Mouse (Mus musculus) heart, embryonic 13.5 days (tissue): ENCODE data around the gene Ak5. TPM values are rescaled to one million over a fixed set of nuclear protein-coding genes. Genes with fewer than 3 reads are reported as not detected.

Experiments used
- ATAC-seq: fragments of 200-750 bp; cut with Nextera tagmentation; 2 replicates; pipeline ENCODE4 v1.8.0; 2017; ENCODE audit warnings: moderate TSS enrichment; ENCODE audit not compliant: insufficient number of reproducible peaks, low FRiP score, low TSS enrichment; ENCODE audit errors: extremely low read depth
- H3K27ac ChIP-seq: fragments of 300-500 bp; sonication (generic); replicated peaks from 2 replicates; pipeline ENCODE4 v1.5.1; 2015; ENCODE audit warnings: moderate library complexity, mild to moderate bottlenecking, inconsistent platforms
- H3K27me3 ChIP-seq: fragments of 300-500 bp; sonication (generic); replicated peaks from 2 replicates; pipeline ENCODE4 v1.6.1; 2015; ENCODE audit warnings: mild to moderate bottlenecking, inconsistent platforms
- H3K36me3 ChIP-seq: fragments of 300-500 bp; sonication (generic); 2 replicates; pipeline ENCODE4 v1.6.1; 2015; ENCODE audit warnings: mild to moderate bottlenecking, inconsistent platforms
- H3K4me1 ChIP-seq: fragments of 300-500 bp; sonication (generic); 2 replicates; pipeline ENCODE4 v1.6.1; 2015; ENCODE audit warnings: inconsistent platforms
- H3K4me2 ChIP-seq: fragments of 300-500 bp; sonication (generic); 2 replicates; pipeline ENCODE4 v1.6.1; 2015; ENCODE audit warnings: inconsistent platforms, mild to moderate bottlenecking, moderate library complexity
- H3K4me3 ChIP-seq: fragments of 300-500 bp; sonication (generic); 2 replicates; pipeline ENCODE4 v1.5.1; 2015; ENCODE audit warnings: moderate library complexity, mild to moderate bottlenecking, inconsistent platforms
- H3K9ac ChIP-seq: fragments of 300-500 bp; sonication (generic); 2 replicates; pipeline ENCODE4 v1.6.1; 2015; ENCODE audit warnings: inconsistent platforms, mild to moderate bottlenecking, moderate library complexity
- H3K9me3 ChIP-seq: fragments of 300-500 bp; sonication (generic); 2 replicates; pipeline ENCODE4 v1.6.1; 2016; ENCODE audit warnings: inconsistent platforms
- WGBS: fragments of 180-500 bp; shearing (Covaris S2); methylation state at CpG from one replicate; pipeline ENCODE4 v1.1.7; 2015; ENCODE audit warnings: mixed read lengths; 5-methylcytosine and 5-hydroxymethylcytosine counted together
- polyA plus RNA-seq: library from polyadenylated mRNA; unstranded; fragments of >200 nt; fragmentation: Nextera tagmentation; extraction: Ambion mirVana; gene quantifications from 2 replicates; pipeline ENCODE4 v1.2.1, GENCODE M21; 2015

Ak5 gene
- polyA plus RNA-seq, 1 experiment from 2014 or later = 1.3 TPM

DNA sequence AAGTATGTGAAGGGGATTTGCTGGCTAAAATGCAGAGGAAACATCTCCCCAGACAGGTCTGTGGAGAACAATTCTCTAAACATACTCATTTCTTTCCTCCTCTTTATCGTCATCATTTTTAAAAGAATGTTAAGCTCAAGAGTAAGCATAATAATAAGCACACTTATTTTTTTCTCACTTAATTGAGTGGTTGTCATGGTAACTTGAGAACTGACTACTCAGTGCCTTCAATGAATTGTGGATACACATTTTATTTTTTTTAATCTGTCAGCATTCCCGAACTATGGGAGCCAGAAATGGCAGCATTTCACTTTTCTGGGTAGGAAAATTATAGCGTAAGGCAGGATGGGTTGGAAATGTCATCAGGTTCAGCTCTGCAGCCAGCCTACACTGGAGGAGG, 151.6 kb downstream of the Ak5 start:
- 68% methylated on average over 3 of the region's 3 CpGs for WGBS
- Histone ChIP-seq H3K27ac (no peak overlapping the region), H3K4me3 (no peak overlapping the region), H3K9ac (no peak overlapping the region), H3K9me3 (no peaks in the 10 kb centered on the region), H3K4me1 (peaks cover 9% of the 10 kb centered on the region), H3K36me3 (no peaks in the 10 kb centered on the region), H3K4me2 (no peak overlapping the region), H3K27me3 (peaks cover 19% of the 10 kb centered on the region)
- no peak for ATAC-seq

- H3K9ac ChIP-seq = no peak overlapping the region
- peaks cover 9% of the 10 kb centered on the region for H3K4me1 ChIP-seq
- no peak overlapping the region for H3K4me2 ChIP-seq
- no peaks in the 10 kb centered on the region for H3K9me3 ChIP-seq
- H3K4me3 ChIP-seq = no peak overlapping the region
- ATAC-seq = no peak
- H3K27me3 ChIP-seq = peaks cover 19% of the 10 kb centered on the region
- H3K27ac ChIP-seq = no peak overlapping the region
- WGBS = 69% methylated on average over 6 of the region's 6 CpGs
- no peaks in the 10 kb centered on the region for H3K36me3 ChIP-seq
These were observed 152.2 kb downstream of the Ak5 start for GRCm38 (mm10) chr3:152515959-152516358.

DNA sequence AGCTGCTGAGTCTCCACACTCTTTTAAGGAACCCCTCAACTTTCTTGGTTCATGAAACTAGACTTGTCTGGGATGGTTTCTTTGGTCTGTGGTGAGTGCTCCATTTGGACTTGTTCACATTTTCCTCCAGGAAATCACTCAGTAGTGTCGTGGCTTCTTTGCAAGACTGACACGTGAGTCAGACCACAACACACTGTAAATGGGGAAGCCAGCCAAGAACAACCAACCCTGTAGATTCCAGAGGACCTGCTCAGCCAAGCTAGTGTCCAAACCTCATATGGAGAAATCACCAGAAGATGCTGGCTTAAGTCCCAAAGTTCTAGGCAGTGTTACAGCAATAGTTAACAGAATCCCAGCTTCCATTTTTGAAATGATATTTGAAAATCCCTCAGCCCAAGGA, 155.6 kb downstream of the Ak5 start:
- H3K4me2 ChIP-seq = no peak overlapping the region
- ATAC-seq = no peak
- WGBS = 55% methylated on average over 2 of the region's 2 CpGs
- no peaks in the 10 kb centered on the region for H3K9me3 ChIP-seq
- H3K27ac ChIP-seq = peak overlapping the region; percentile 36; the same call in 1 of the 2 replicates
- no peak overlapping the region for H3K4me3 ChIP-seq
- H3K36me3 ChIP-seq = no peaks in the 10 kb centered on the region
- peaks cover 24% of the 10 kb centered on the region for H3K27me3 ChIP-seq
- H3K9ac ChIP-seq = no peak overlapping the region
- peaks cover 9% of the 10 kb centered on the region for H3K4me1 ChIP-seq

GRCm38 (mm10) chr3:152509268-152509667, 158.9 kb downstream of the Ak5 start:
- peaks cover 9% of the 10 kb centered on the region for H3K4me1 ChIP-seq
- H3K36me3 ChIP-seq = no peaks in the 10 kb centered on the region
- ATAC-seq = no peak
- no peak overlapping the region for H3K27ac ChIP-seq
- H3K4me3 ChIP-seq = no peak overlapping the region
- H3K4me2 ChIP-seq = no peak overlapping the region
- 64% methylated on average over 7 of the region's 7 CpGs for WGBS
- H3K9ac ChIP-seq = no peak overlapping the region
- peaks cover 42% of the 10 kb centered on the region for H3K27me3 ChIP-seq
- H3K9me3 ChIP-seq = no peaks in the 10 kb centered on the region

- H3K9me3 ChIP-seq = no peaks in the 10 kb centered on the region
- H3K4me3 ChIP-seq = no peak overlapping the region
- peaks cover 36% of the 10 kb centered on the region for H3K27me3 ChIP-seq
- H3K9ac ChIP-seq = no peak overlapping the region
- peaks cover 9% of the 10 kb centered on the region for H3K4me1 ChIP-seq
- peak overlapping the region; percentile 16; the same call in 1 of the 2 replicates for H3K4me2 ChIP-seq
- no peak for ATAC-seq
- 58% methylated on average over 12 of the region's 12 CpGs for WGBS
- H3K27ac ChIP-seq = no peak overlapping the region
- no peaks in the 10 kb centered on the region for H3K36me3 ChIP-seq
These were observed 159.7 kb downstream of the Ak5 start for GRCm38 (mm10) chr3:152508419-152508993.

DNA sequence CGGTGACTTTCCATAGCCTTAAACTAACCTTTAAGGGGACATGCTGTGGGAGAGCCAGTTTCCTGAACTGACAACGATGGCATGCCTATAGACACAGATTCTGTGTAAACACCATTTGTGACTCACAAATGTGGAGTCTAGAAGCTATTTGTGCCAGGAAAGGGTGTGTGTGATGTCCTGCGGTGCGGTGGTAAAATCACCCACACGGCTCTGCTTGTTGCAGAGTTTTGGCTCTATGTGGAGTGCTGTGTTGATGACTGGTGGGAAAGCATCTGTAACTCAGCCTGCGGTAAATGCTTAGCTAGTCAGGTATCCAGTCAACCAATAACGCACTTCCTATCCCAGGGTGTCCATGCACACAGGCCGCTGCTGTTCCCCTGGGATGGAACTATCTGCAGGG, 160.3 kb downstream of the Ak5 start:
- Histone ChIP-seq H3K9me3 (no peaks in the 10 kb centered on the region), H3K4me3 (no peak overlapping the region), H3K27ac (no peak overlapping the region), H3K27me3 (peaks cover 30% of the 10 kb centered on the region), H3K36me3 (no peaks in the 10 kb centered on the region), H3K9ac (no peak overlapping the region), H3K4me1 (peaks cover 5% of the 10 kb centered on the region), H3K4me2 (no peak overlapping the region)
- 70% methylated on average over 8 of the region's 8 CpGs for WGBS
- ATAC-seq = no peak

GRCm38 (mm10) chr3:152498968-152499696, 169.0 kb downstream of the Ak5 start:
- Histone ChIP-seq H3K9me3 (no peaks in the 10 kb centered on the region), H3K4me3 (no peak overlapping the region), H3K27ac (no peak overlapping the region), H3K4me2 (no peak overlapping the region), H3K27me3 (peaks cover 20% of the 10 kb centered on the region), H3K36me3 (no peaks in the 10 kb centered on the region), H3K4me1 (peaks cover 35% of the 10 kb centered on the region), H3K9ac (no peak overlapping the region)
- ATAC-seq = no peak
- WGBS = 69% methylated on average over 2 of the region's 2 CpGs

DNA sequence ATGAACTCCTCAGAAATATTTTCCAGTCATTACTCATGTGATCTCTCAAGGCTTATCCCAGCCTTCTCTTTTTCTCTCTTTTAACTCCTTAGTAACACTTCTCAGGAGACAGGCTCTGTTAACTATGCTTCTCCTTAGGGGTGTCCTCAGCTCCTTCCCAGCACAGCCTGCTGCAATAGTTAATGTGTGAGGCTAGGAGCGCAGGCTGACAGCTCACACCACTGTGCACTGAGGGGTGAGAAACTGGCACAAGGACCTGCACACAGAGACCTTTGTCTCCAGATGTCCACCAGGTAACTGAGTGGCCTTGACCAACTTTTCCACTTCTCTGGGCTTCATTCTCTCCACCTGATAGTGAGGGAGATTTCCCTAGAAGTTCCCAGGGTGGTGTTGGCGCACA, 170.3 kb downstream of the Ak5 start:
- Histone ChIP-seq H3K9me3 (no peaks in the 10 kb centered on the region), H3K27me3 (peaks cover 20% of the 10 kb centered on the region), H3K4me2 (no peak overlapping the region), H3K4me3 (no peak overlapping the region), H3K27ac (no peak overlapping the region), H3K9ac (no peak overlapping the region), H3K36me3 (no peaks in the 10 kb centered on the region), H3K4me1 (peaks cover 48% of the 10 kb centered on the region)
- ATAC-seq = no peak
- 63% methylated on average over 2 of the region's 2 CpGs for WGBS

GRCm38 (mm10) chr3:152497084-152497483, 171.1 kb downstream of the Ak5 start:
- Histone ChIP-seq H3K4me1 (peaks cover 53% of the 10 kb centered on the region), H3K4me3 (no peak overlapping the region), H3K4me2 (no peak overlapping the region), H3K9ac (no peak overlapping the region), H3K36me3 (no peaks in the 10 kb centered on the region), H3K27ac (no peak overlapping the region), H3K9me3 (no peaks in the 10 kb centered on the region), H3K27me3 (peaks cover 25% of the 10 kb centered on the region)
- ATAC-seq = no peak
- WGBS = 55% methylated on average over 7 of the region's 7 CpGs

GRCm38 (mm10) chr3:152495415-152495898, 172.7 kb downstream of the Ak5 start:
- WGBS = 71% methylated on average over 8 of the region's 8 CpGs
- ATAC-seq = no peak
- H3K9ac ChIP-seq = no peak overlapping the region
- H3K4me2 ChIP-seq = no peak overlapping the region
- no peaks in the 10 kb centered on the region for H3K36me3 ChIP-seq
- H3K27ac ChIP-seq = no peak overlapping the region
- no peaks in the 10 kb centered on the region for H3K9me3 ChIP-seq
- no peak overlapping the region for H3K4me3 ChIP-seq
- H3K4me1 ChIP-seq = peaks cover 53% of the 10 kb centered on the region
- H3K27me3 ChIP-seq = peaks cover 36% of the 10 kb centered on the region

GRCm38 (mm10) chr3:152494667-152495360, 173.3 kb downstream of the Ak5 start:
- ATAC-seq = no peak
- no peaks in the 10 kb centered on the region for H3K9me3 ChIP-seq
- H3K27me3 ChIP-seq = peaks cover 43% of the 10 kb centered on the region
- peaks cover 56% of the 10 kb centered on the region for H3K4me1 ChIP-seq
- WGBS = 52% methylated on average over 12 of the region's 12 CpGs
- no peak overlapping the region for H3K9ac ChIP-seq
- no peak overlapping the region for H3K27ac ChIP-seq
- H3K36me3 ChIP-seq = no peaks in the 10 kb centered on the region
- no peak overlapping the region for H3K4me3 ChIP-seq
- H3K4me2 ChIP-seq = no peak overlapping the region
